Mouse (Mus musculus) kidney, postnatal 0 days (tissue): ENCODE results near the gene Gm9918. TPM values are rescaled to one million over a fixed set of nuclear protein-coding genes. Genes with fewer than 3 reads are reported as not detected.
"Not testable (repeated sequence)": the region's sequence is repeated elsewhere in the genome, so short reads cannot be mapped to it uniquely, and the experiment has no call there.

Source experiments
- ATAC-seq: fragments of 200-750 bp; cut with Nextera tagmentation; replicated peaks from 2 replicates; pipeline ENCODE4 v1.8.0; 2017; ENCODE audit warnings: low read depth, moderate number of reproducible peaks, moderate TSS enrichment, moderate library complexity; ENCODE audit not compliant: low FRiP score
- DNase-seq: peaks from one replicate; pipeline ENCODE4 v3.0.0-alpha.2; 2016; ENCODE audit warnings: low spot score
- H3K27ac ChIP-seq: fragments of 300-500 bp; sonication (generic); 2 replicates; pipeline ENCODE4 v1.5.1; 2014; ENCODE audit warnings: mild to moderate bottlenecking
- H3K27me3 ChIP-seq: fragments of 300-500 bp; sonication (generic); 2 replicates; pipeline ENCODE4 v1.6.1; 2014; ENCODE audit warnings: low read length, mixed read lengths; ENCODE audit not compliant: insufficient read depth
- H3K36me3 ChIP-seq: fragments of 300-500 bp; sonication (generic); 2 replicates; pipeline ENCODE4 v1.6.1; 2014; ENCODE audit warnings: low read length, mixed read lengths; ENCODE audit not compliant: insufficient read depth
- H3K4me1 ChIP-seq: fragments of 300-500 bp; sonication (generic); replicated peaks from 2 replicates; pipeline ENCODE4 v1.6.1; 2014; ENCODE audit warnings: antibody characterized with exemption, low read length, mixed read lengths; ENCODE audit not compliant: insufficient read depth
- H3K4me2 ChIP-seq: fragments of 300-500 bp; sonication (generic); 2 replicates; pipeline ENCODE4 v1.6.1; 2014; ENCODE audit warnings: mild to moderate bottlenecking, low read length, moderate library complexity, mixed read lengths
- H3K4me3 ChIP-seq: fragments of 300-500 bp; sonication (generic); replicated peaks from 2 replicates; pipeline ENCODE4 v1.5.1; 2014; ENCODE audit warnings: low read depth, low read length
- H3K9ac ChIP-seq: fragments of 300-500 bp; sonication (generic); 2 replicates; pipeline ENCODE4 v1.6.1; 2014; ENCODE audit warnings: low read depth, low read length
- H3K9me3 ChIP-seq: fragments of 300-500 bp; sonication (generic); replicated peaks from 2 replicates; pipeline ENCODE4 v1.6.1; 2016; ENCODE audit warnings: low read length, inconsistent platforms, mixed read lengths
- CTCF ChIP-seq: IDR thresholded peaks from 2 replicates; pipeline ENCODE4 v1.5.1; 2016; ENCODE audit warnings: antibody characterized with exemption, low read depth, mild to moderate bottlenecking, moderate library complexity
- WGBS: fragments of 180-500 bp; shearing (Covaris S2); extraction: QIAGEN DNeasy Blood & Tissue Kit; methylation state at CpG from one replicate; pipeline ENCODE4 v1.1.7; 2014; 5-methylcytosine and 5-hydroxymethylcytosine counted together
- polyA plus RNA-seq: library from polyadenylated mRNA; unstranded; fragments of >200 nt; fragmentation: Nextera tagmentation; extraction: Ambion mirVana; gene quantifications from 2 replicates; pipeline ENCODE4 v1.2.1, GENCODE M21; 2015

Gene Gm9918
- polyA plus RNA-seq: 0.23 and 0.38 TPM in 2 replicates

- WGBS: 8% methylated on average over 21 of the region's 21 CpGs
- TF ChIP-seq CTCF: no peak
- Histone ChIP-seq H3K9me3 (no peaks in the 10 kb centered on the region), H3K4me3 (peak within 1 kb of the TSS; percentile 17), H3K4me1 (peaks cover 13% of the 10 kb centered on the region), H3K27me3 (no peaks in the 10 kb centered on the region), H3K9ac (peak within 1 kb of the TSS; percentile 44; the same call in 1 of the 2 replicates), H3K4me2 (peak within 1 kb of the TSS; percentile 49), H3K27ac (no peak within 1 kb of the TSS), H3K36me3 (no peaks in the 10 kb centered on the region)
- DNase-seq (no peak), ATAC-seq (peak; percentile 49)
These were observed at the start of gene Gm9918 for GRCm38 (mm10) chr15:102270274-102270960. Gene Gm9918, plus strand, starts transcription at chr15:102270563.

GRCm38 (mm10) chr15:102222386-102222785, 48.0 kb upstream of the Gm9918 start:
- H3K9me3 ChIP-seq: no peaks in the 10 kb centered on the region
- no peak overlapping the region for H3K4me3 ChIP-seq
- H3K9ac ChIP-seq: no peak overlapping the region
- WGBS: 58% methylated on average over 10 of the region's 10 CpGs
- DNase-seq (no peak), ATAC-seq (no peak)
- H3K36me3 ChIP-seq: no peaks in the 10 kb centered on the region
- TF ChIP-seq CTCF: peak; percentile 37
- H3K27ac ChIP-seq: no peak overlapping the region
- no peaks in the 10 kb centered on the region for H3K27me3 ChIP-seq
- no peak overlapping the region for H3K4me2 ChIP-seq
- 0 out of 2 replicates have a peak, but pooled peaks cover 3% of the 10 kb centered on the region for H3K4me1 ChIP-seq

- no peaks in the 10 kb centered on the region for H3K27me3 ChIP-seq
- DNase-seq: peak; percentile 89
- H3K4me1 ChIP-seq: 0 out of 2 replicates have a peak, but pooled peaks cover 3% of the 10 kb centered on the region
- 3% methylated on average over 42 of the region's 43 CpGs for WGBS
- no peaks in the 10 kb centered on the region for H3K9me3 ChIP-seq
- H3K27ac ChIP-seq: no peak overlapping the region
- H3K36me3 ChIP-seq: no peaks in the 10 kb centered on the region
- peak; percentile 90 for TF ChIP-seq CTCF
- H3K4me2 ChIP-seq: peak overlapping the region; percentile 92
- ATAC-seq: peak; percentile 78
- peak overlapping the region; percentile 52; the same call in 1 of the 2 replicates for H3K9ac ChIP-seq
- H3K4me3 ChIP-seq: peak overlapping the region; percentile 34
These were observed 46.0 kb upstream of the Gm9918 start for GRCm38 (mm10) chr15:102224186-102224991.

GRCm38 (mm10) chr15:102224992-102225617, 45.3 kb upstream of the Gm9918 start:
- H3K9me3 ChIP-seq: no peaks in the 10 kb centered on the region
- H3K36me3 ChIP-seq: no peaks in the 10 kb centered on the region
- no peak overlapping the region for H3K27ac ChIP-seq
- TF ChIP-seq CTCF: no peak
- H3K4me3 ChIP-seq: peak overlapping the region; percentile 34
- ATAC-seq (no peak), DNase-seq (no peak)
- 0 out of 2 replicates have a peak, but pooled peaks cover 3% of the 10 kb centered on the region for H3K4me1 ChIP-seq
- H3K9ac ChIP-seq: peak overlapping the region; percentile 52; the same call in 1 of the 2 replicates
- no peaks in the 10 kb centered on the region for H3K27me3 ChIP-seq
- WGBS: 15% methylated on average over 21 of the region's 21 CpGs
- peak overlapping the region; percentile 92 for H3K4me2 ChIP-seq

- H3K4me3 ChIP-seq, H3K9me3 ChIP-seq, ATAC-seq, H3K27me3 ChIP-seq, DNase-seq, H3K27ac ChIP-seq, H3K9ac ChIP-seq, H3K4me2 ChIP-seq, H3K4me1 ChIP-seq, H3K36me3 ChIP-seq: not testable (repeated sequence)
- 75% methylated on average over 6 of the region's 6 CpGs for WGBS
These were observed 44.7 kb upstream of the Gm9918 start for GRCm38 (mm10) chr15:102225619-102226018.
